In the genomic region with DNA sequence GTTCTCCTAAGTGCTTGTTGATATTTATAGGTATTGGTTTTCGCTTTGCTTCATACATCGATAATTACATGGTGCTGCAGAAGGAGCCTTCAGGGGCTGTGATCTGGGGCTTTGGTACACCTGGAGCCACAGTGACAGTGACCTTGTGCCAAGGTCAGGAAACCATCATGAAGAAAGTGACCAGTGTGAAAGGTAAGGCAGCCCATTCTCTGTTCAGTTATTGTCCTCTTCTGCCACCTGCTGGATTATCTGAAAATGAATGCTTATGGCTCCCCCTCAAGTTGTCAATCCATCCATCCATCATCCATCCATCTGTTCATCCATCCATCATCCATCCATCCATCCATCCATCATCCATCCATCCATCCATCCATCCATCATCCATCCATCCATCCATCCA, we compare ENCODE assay signal across 8 mouse cellular contexts. TPM values are rescaled to one million over a fixed set of nuclear protein-coding genes. Genes with fewer than 3 reads are reported as not detected.
DNase-seq lines count a peak whose midpoint lies in the region; ATAC-seq lines count a peak whose summit lies in the region.

No protein-coding gene starts in this region.

- intact Hi-C loops in heart, postnatal 25 days (cut with DNase I), result loop anchor here (1.0 to 5.0 kb wide), 3 partner anchors 89 to 186 kb away; a partner anchor contains a TSS

- peak; percentile 67 for DNase-seq in heart, adult 8-10 months (ENCODE audit: low spot score)
- DNase-seq in heart, postnatal 25 days (ENCODE audit: low spot score), result no peak
- DNase-seq in 416B (ENCODE audit: low read depth) (peak; percentile 72), MN1 (ENCODE audit: low spot score) (peak; percentile 38)
- DNase-seq in embryo, embryonic 11.5 days (ENCODE audit: low read depth, low spot score), result peak; percentile 39
- DNase-seq in lung, postnatal 25 days (ENCODE audit: low spot score), result peak; percentile 55
- DNase-seq in right cerebral cortex, postnatal 36 days (ENCODE audit: low spot score in 2 of 2), result no peak

- ATAC-seq in erythroid progenitor cell, adult 5-6 weeks (replicated peaks; ENCODE audit: low FRiP score, poor library complexity, severe bottlenecking), result no peak

RNA-seq across cellular contexts. Expression of a gene that starts 3.2 kb away (rescaled TPM):
- total RNA-seq in heart, adult 8-10 months (2022), result 1 to 10 TPM; 2.7 to 3.6 (median 2.9) TPM
- total RNA-seq in heart, postnatal 25 days (2021), result 1 to 10 TPM; 1.3 to 2.7 TPM
- total RNA-seq in erythroid progenitor cell, adult 5-6 weeks (2015; ENCODE audit: low replicate concordance), result not detected in 2 replicates
- 11.6 TPM in 1 of 2 replicates, not detected in the other for total RNA-seq in erythroid progenitor cell, adult 5-6 weeks (2017; ENCODE audit: low replicate concordance)

RNA-seq across cellular contexts. Expression of a gene that starts 40.3 kb away (rescaled TPM):
- total RNA-seq in heart, adult 8-10 months (2022), result 10 to 100 TPM; 29.8 to 35.8 (median 34.0) TPM
- total RNA-seq in heart, postnatal 25 days (2021), result 10 to 100 TPM; 33.3 to 35.5 TPM
- 16.9 and 30.6 TPM in 2 replicates for total RNA-seq in erythroid progenitor cell, adult 5-6 weeks (2015; ENCODE audit: low replicate concordance)
- total RNA-seq in erythroid progenitor cell, adult 5-6 weeks (2017; ENCODE audit: low replicate concordance), result 19.5 and 25.8 TPM in 2 replicates

RNA-seq across cellular contexts. Expression of a gene that starts 52.3 kb away (rescaled TPM):
- not detected for total RNA-seq in heart, adult 8-10 months (2022)
- total RNA-seq in heart, postnatal 25 days (2021), result not detected
- not detected in 2 replicates for total RNA-seq in erythroid progenitor cell, adult 5-6 weeks (2015; ENCODE audit: low replicate concordance)
- total RNA-seq in erythroid progenitor cell, adult 5-6 weeks (2017; ENCODE audit: low replicate concordance), result not detected in 2 replicates

Comparison
In these comparisons a context has a peak if more than half of its experiments do, and no peak if none do; other contexts are left out.
1. DNase-seq: peak in heart, adult 8-10 months (single experiment), 416B (single experiment), MN1 (single experiment), embryo, embryonic 11.5 days (single experiment) and lung, postnatal 25 days (single experiment); none in heart, postnatal 25 days (single experiment) and right cerebral cortex, postnatal 36 days (0 of 2).